Mouse (Mus musculus) hematopoietic stem cell, adult 5-6 weeks (primary cell): ENCODE results near the gene Ptgs1. TPM values are rescaled to one million over a fixed set of nuclear protein-coding genes. Genes with fewer than 3 reads are reported as not detected.
A peak's percentile ranks its signal among the peaks of the same experiment; 100 is the strongest.

Source experiments
- ATAC-seq, 2 experiments: fragments of 125-278 bp in 1 of 2; replicated peaks in 1 of 2; 2 replicates each; pipeline ENCODE4 v1.8.0; 2016 to 2017; ENCODE audit warnings: inconsistent platforms in 2 of 2, mild to moderate bottlenecking in 2 of 2, moderate number of reproducible peaks in 2 of 2, low read depth in 1 of 2, moderate TSS enrichment in 1 of 2; ENCODE audit not compliant: low FRiP score in 2 of 2, poor library complexity in 2 of 2, severe bottlenecking in 2 of 2, insufficient read depth in 1 of 2, low TSS enrichment in 1 of 2
- total RNA-seq: library from RNA; stranded (forward); fragments of 172-1452, 232-1000 nt; gene quantifications from 2 replicates; pipeline ENCODE4 v1.2.3, GENCODE M21; 2017

The Ptgs1 gene
- total RNA-seq, 1 experiment from 2014 or later: 28.5 TPM

- ATAC-seq: no peak; a peak in 1 of 4 replicates
These were observed 19.4 kb upstream of the Ptgs1 start for GRCm38 (mm10) chr2:36210796-36211195.

GRCm38 (mm10) chr2:36211785-36212184 is 18.4 kb upstream of the Ptgs1 start:
- no peak for ATAC-seq

- no peak for ATAC-seq
These were observed 17.1 kb upstream of the Ptgs1 start for GRCm38 (mm10) chr2:36213108-36213507.

GRCm38 (mm10) chr2:36214023-36214422 is 16.2 kb upstream of the Ptgs1 start:
- peak; percentile 54; a peak in 3 of 4 replicates for ATAC-seq

GRCm38 (mm10) chr2:36214425-36214824 is 15.8 kb upstream of the Ptgs1 start:
- no peak for ATAC-seq

GRCm38 (mm10) chr2:36215203-36215739 is 15.0 kb upstream of the Ptgs1 start:
- no peak for ATAC-seq

- ATAC-seq: peak; percentile 52 to 60
These were observed 13.7 kb upstream of the Ptgs1 start for GRCm38 (mm10) chr2:36216546-36216945.

GRCm38 (mm10) chr2:36216953-36217573 is 13.2 kb upstream of the Ptgs1 start:
- peak; percentile 65 to 70 for ATAC-seq

- ATAC-seq: no peak
These were observed 12.5 kb upstream of the Ptgs1 start for GRCm38 (mm10) chr2:36217692-36218233.

GRCm38 (mm10) chr2:36220106-36220505 is 10.1 kb upstream of the Ptgs1 start:
- ATAC-seq: peak; percentile 52 to 62

GRCm38 (mm10) chr2:36220891-36221290 is 9.3 kb upstream of the Ptgs1 start:
- ATAC-seq: no peak

GRCm38 (mm10) chr2:36222168-36222848 is 7.9 kb upstream of the Ptgs1 start:
- ATAC-seq: no peak

GRCm38 (mm10) chr2:36223436-36223835 is 6.8 kb upstream of the Ptgs1 start:
- ATAC-seq: no peak

GRCm38 (mm10) chr2:36224153-36224552 is 6.1 kb upstream of the Ptgs1 start:
- no peak for ATAC-seq

- ATAC-seq: no peak
These were observed 5.6 kb upstream of the Ptgs1 start for GRCm38 (mm10) chr2:36224599-36224998.

GRCm38 (mm10) chr2:36230967-36231366 is 741 bp downstream of the Ptgs1 start:
- peak in 1 of 2 experiments; percentile 21; a peak in 1 of 4 replicates for ATAC-seq

GRCm38 (mm10) chr2:36234526-36235368 is 4.5 kb downstream of the Ptgs1 start:
- no peak for ATAC-seq
